Mouse (Mus musculus): ENCODE data around the gene Slx4ip. TPM values are rescaled to one million over a fixed set of nuclear protein-coding genes. Genes with fewer than 3 reads are reported as not detected.

The Slx4ip gene
- 4.1 and 4.6 TPM in 2 replicates for total RNA-seq (2023)

DNA sequence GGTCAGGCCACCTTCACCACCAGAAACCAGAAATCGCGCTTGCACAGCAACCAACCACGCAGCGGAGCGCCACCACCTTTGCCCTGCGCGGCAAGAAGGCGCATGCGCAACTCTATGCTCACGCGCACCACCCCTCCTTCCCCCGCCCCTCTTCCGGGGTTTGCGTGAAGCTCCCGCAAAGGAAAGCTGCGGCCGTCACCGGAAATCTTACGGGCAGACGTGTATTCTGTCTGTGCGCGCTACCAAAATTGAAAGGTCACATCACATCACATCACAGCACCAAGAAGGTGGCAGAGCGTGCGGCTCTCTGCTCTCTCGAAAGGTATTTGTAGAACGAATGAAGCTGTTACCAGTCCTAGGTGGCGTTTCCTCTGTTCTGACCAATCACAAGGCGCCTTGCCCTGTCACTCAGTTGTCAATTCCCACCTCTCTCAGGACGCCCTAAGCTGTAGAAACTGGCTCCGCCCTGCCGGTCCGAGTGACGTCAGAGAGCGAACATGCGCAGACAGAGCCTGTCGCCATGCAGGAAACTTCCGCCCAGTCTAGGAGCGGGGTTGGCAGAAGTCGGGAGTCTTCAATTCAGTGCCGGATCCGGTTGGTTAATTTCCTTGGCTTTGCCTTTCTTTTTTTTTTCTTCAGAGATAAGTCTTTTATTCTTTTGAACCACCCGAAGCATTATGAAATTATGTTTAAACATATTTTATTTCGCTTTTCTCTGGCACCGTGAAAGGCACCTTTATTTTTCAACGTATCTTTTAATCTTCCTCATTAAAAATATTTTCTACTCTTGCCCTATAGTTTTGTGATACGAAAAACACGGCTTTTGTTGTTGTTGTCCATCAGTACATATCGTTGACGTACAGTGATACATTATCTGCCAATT lies at the start of gene Slx4ip, which contains the start of the genes AL731706.1 and Mkks:
Gene Slx4ip, plus strand, starts transcription at position 151 of the 883 bp plus-strand sequence.
Gene AL731706.1, minus strand, starts transcription at position 322 of the 883 bp plus-strand sequence.
Gene Mkks, minus strand, starts transcription at position 322 of the 883 bp plus-strand sequence.

DNA sequence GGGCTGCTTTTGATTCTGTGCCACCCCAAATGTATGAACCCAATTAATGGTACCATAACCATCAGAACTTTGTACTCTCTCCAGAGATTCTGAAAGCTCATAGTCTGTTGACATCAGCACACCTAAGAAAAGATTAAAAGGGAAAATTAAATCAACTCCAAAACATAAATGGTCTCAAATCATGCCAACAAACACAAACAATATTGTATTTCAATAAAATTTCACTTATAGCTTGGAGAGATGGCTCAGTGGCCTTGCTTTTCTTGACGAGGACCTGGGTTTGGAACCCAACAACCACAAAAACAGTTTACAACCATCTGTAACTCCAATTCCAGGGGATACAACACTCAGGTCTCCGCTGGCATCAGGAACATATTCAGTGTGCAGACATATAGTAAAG lies 5.4 kb upstream of the Slx4ip start, which contains the start of gene AL731706.2:
Gene AL731706.2, minus strand, starts transcription at position 101 of the 400 bp plus-strand sequence.

DNA sequence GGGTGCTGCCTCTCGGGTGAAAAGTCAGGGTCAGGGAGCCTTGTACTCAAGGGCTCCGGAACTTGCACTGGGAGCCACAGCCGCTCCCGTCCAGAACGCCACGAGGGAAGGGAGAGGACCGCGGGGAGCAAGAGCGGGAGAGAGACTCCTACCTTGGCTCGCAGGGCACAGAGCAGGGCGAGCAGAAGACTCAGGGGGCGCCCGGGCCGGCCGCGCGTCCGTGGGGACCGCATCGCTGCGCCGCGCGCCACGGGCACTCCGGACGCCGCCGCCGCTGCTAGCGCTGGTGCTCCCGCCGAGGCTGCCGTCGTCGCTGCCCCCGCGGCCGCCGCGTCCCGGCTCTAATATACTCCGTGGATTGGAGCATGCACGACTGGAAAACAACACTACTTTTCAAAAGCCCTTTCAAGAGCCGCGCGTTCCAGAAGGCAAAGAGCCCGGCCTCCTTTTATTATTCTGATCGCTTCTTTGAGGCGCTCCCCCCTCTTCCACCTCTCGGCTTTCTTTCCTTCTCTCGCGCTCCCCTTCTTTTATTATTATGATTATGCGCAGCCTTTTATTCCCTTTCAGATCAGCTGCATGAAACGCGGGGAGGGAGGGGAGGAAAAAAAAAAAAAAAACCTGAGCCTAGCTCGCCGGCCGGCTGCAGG lies 225.1 kb downstream of the Slx4ip start, which contains the start of gene Jag1:
Gene Jag1, minus strand, starts transcription at position 620 of the 650 bp plus-strand sequence.

Other genes with a start within 250 kb of the Slx4ip start
- gene Snap25, start 177.8 kb upstream of the Slx4ip start, total RNA-seq (2023) = not detected in 2 replicates
- gene AL731706.2, start 5.5 kb upstream of the Slx4ip start, total RNA-seq (2023) = 15.5 TPM in 1 of 2 replicates, not detected in the other
- gene AL731706.1, start 171 bp downstream of the Slx4ip start, total RNA-seq (2023) = 1.8 and 8.1 TPM in 2 replicates
- gene Mkks, start 171 bp downstream of the Slx4ip start, total RNA-seq (2023) = 1.1 and 5.1 TPM in 2 replicates
- 5.2 and 6.4 TPM in 2 replicates for gene Jag1, start 225.4 kb downstream of the Slx4ip start, total RNA-seq (2023)

Measured in neutrophil, adult 65 days (primary cell).